8 mouse cellular contexts compared by ENCODE assay signal in genomic region chr17:24527315-24527714, GRCm38 (mm10). TPM values are rescaled to one million over a fixed set of nuclear protein-coding genes. Genes with fewer than 3 reads are reported as not detected.
DNase-seq lines count a peak whose midpoint lies in the region; ATAC-seq and TF ChIP-seq lines count a peak whose summit lies in the region.

No protein-coding gene starts in this region.

- DNase-seq in heart, adult 2 months, result no peak
- DNase-seq in heart, postnatal 4 days, result no peak
- peak; percentile 22 for DNase-seq in forebrain, embryonic 14.5 days (ENCODE audit: low spot score)
- DNase-seq in gastrocnemius, postnatal 14 days, result no peak
- DNase-seq in spleen, adult 12 weeks (ENCODE audit: low spot score), result no peak

- H3K4me1 ChIP-seq in heart, adult 2 months (ENCODE audit: control insufficient read depth, insufficient read depth, low read length), result peaks cover 16% of the 10 kb centered on the region
- no peaks in the 10 kb centered on the region for H3K4me1 ChIP-seq in ES-Bruce4 (ENCODE audit: control insufficient read depth, insufficient read depth, low read length)
- peaks cover 22% of the 10 kb centered on the region for H3K4me1 ChIP-seq in forebrain, embryonic 14.5 days (ENCODE audit: control insufficient read depth, insufficient read depth, low read length)
- H3K4me1 ChIP-seq in lung, embryonic 16.5 days (replicated peaks; ENCODE audit: control insufficient read depth, insufficient read depth, low read length), result peaks cover 33% of the 10 kb centered on the region

- H3K4me2 ChIP-seq in forebrain, embryonic 14.5 days (ENCODE audit: low read length), result peak overlapping the region; percentile 75
- peak overlapping the region; percentile 62 for H3K4me2 ChIP-seq in lung, embryonic 16.5 days (ENCODE audit: low read depth, low read length)

- TF ChIP-seq CTCF in heart, adult 2 months (IDR thresholded peaks at IDR 0.05), result no peak
- no peak for TF ChIP-seq CTCF in ES-Bruce4 (IDR thresholded peaks at IDR 0.05; ENCODE audit: low read depth, low read length)

- intact Hi-C loops in heart, adult 2 months (cut with DNase I), result loop anchor here (5.0 kb wide), 2 partner anchors 50 to 125 kb away; partner anchors contain the start of genes Mlst8 and Slc9a3r2
- intact Hi-C loops in gastrocnemius, postnatal 14 days (cut with DNase I; ENCODE audit: low total_unique reads), result loop anchor here (5.0 kb wide), 1 partner anchor 40 kb away; the partner anchor contains the start of gene Caskin1

- H3K36me3 ChIP-seq in heart, adult 2 months (ENCODE audit: control insufficient read depth, insufficient read depth, low read length), result no peaks in the 10 kb centered on the region; the same call in 1 of the 2 replicates
- peaks cover 27% of the 10 kb centered on the region for H3K36me3 ChIP-seq in ES-Bruce4 (ENCODE audit: control insufficient read depth, insufficient read depth, low read length, poor library complexity, severe bottlenecking)
- H3K36me3 ChIP-seq in forebrain, embryonic 14.5 days (ENCODE audit: control insufficient read depth, insufficient read depth, low read length), result peaks cover 17% of the 10 kb centered on the region
- peaks cover 10% of the 10 kb centered on the region for H3K36me3 ChIP-seq in lung, embryonic 16.5 days (ENCODE audit: control insufficient read depth, insufficient read depth, low read length)

- no peak for TF ChIP-seq EP300 in heart, adult 2 months (IDR thresholded peaks at IDR 0.05; ENCODE audit: insufficient read depth, low read depth, low read length)
- TF ChIP-seq EP300 in ES-Bruce4 (IDR thresholded peaks at IDR 0.05; ENCODE audit: insufficient read depth, low read depth, low read length), result no peak

- H3K4me3 ChIP-seq in heart, adult 2 months, result peak overlapping the region; percentile 87
- H3K4me3 ChIP-seq in ES-Bruce4 (ENCODE audit: low read depth, low read length), result peak overlapping the region; percentile 99
- H3K4me3 ChIP-seq in forebrain, embryonic 14.5 days (ENCODE audit: low read depth, low read length), result peak overlapping the region; percentile 82
- peak overlapping the region; percentile 65 for H3K4me3 ChIP-seq in lung, embryonic 16.5 days (ENCODE audit: low read length)

- H3K9ac ChIP-seq in heart, adult 2 months (ENCODE audit: low read depth, low read length), result peak overlapping the region; percentile 96
- peak overlapping the region; percentile 91 for H3K9ac ChIP-seq in ES-Bruce4 (ENCODE audit: low read depth, poor library complexity, severe bottlenecking)
- peak overlapping the region; percentile 89 for H3K9ac ChIP-seq in forebrain, embryonic 14.5 days (ENCODE audit: low read length)
- peak overlapping the region; percentile 77 for H3K9ac ChIP-seq in lung, embryonic 16.5 days (ENCODE audit: low read length)

- no peaks in the 10 kb centered on the region for H3K27me3 ChIP-seq in heart, adult 2 months (ENCODE audit: control insufficient read depth, insufficient read depth, low read length)
- H3K27me3 ChIP-seq in ES-Bruce4 (ENCODE audit: control insufficient read depth, insufficient read depth, low read length, poor library complexity, severe bottlenecking), result no peaks in the 10 kb centered on the region
- H3K27me3 ChIP-seq in forebrain, embryonic 14.5 days (replicated peaks; ENCODE audit: control insufficient read depth, insufficient read depth, low read length), result no peaks in the 10 kb centered on the region
- no peaks in the 10 kb centered on the region for H3K27me3 ChIP-seq in lung, embryonic 16.5 days (ENCODE audit: control insufficient read depth, insufficient read depth, low read depth, low read length)

- TF ChIP-seq POLR2A in heart, adult 2 months (IDR thresholded peaks at IDR 0.05; ENCODE audit: insufficient read depth, low read depth, low read length), result no peak
- TF ChIP-seq POLR2A in ES-Bruce4 (IDR thresholded peaks at IDR 0.05; ENCODE audit: insufficient read depth, low read length), result no peak

- no peak for ATAC-seq in forebrain, embryonic 14.5 days
- no peak for ATAC-seq in lung, embryonic 16.5 days (ENCODE audit: low read depth)
- ATAC-seq in cerebellum, adult (ENCODE audit: insufficient number of reproducible peaks, low FRiP score, low TSS enrichment), result no peak

- H3K27ac ChIP-seq in heart, adult 2 months, result peak overlapping the region; percentile 79
- H3K27ac ChIP-seq in ES-Bruce4 (ENCODE audit: insufficient read depth, low read length), result no peak overlapping the region
- peak overlapping the region; percentile 49; the same call in 1 of the 2 replicates for H3K27ac ChIP-seq in forebrain, embryonic 14.5 days (ENCODE audit: low read depth, low read length)
- H3K27ac ChIP-seq in lung, embryonic 16.5 days (ENCODE audit: low read length), result peak overlapping the region; percentile 68

- peaks cover 5% of the 10 kb centered on the region for H3K79me2 ChIP-seq in heart, adult 2 months (replicated peaks; ENCODE audit: control insufficient read depth, insufficient read depth, low read length)

- no peaks in the 10 kb centered on the region for H3K9me3 ChIP-seq in ES-Bruce4 (replicated peaks; ENCODE audit: control insufficient read depth, insufficient read depth, low read length, poor library complexity, severe bottlenecking)
- no peaks in the 10 kb centered on the region for H3K9me3 ChIP-seq in forebrain, embryonic 14.5 days (replicated peaks; ENCODE audit: control insufficient read depth, low read length)
- H3K9me3 ChIP-seq in lung, embryonic 16.5 days (ENCODE audit: control insufficient read depth, low read length), result no peaks in the 10 kb centered on the region

- under 1% methylated on average over 19 of the region's 19 CpGs for WGBS in heart, adult 2 months
- 0% methylated on average over 12 of the region's 19 CpGs for WGBS in forebrain, embryonic 14.5 days
- WGBS in lung, embryonic 16.5 days, result 0% methylated on average over 11 of the region's 19 CpGs

RNA-seq across cellular contexts. Expression of gene Traf7, which starts 0.4 kb away (rescaled TPM):
- 10 to 100 TPM; 41.9 to 46.5 TPM for total RNA-seq in heart, adult 2 months (2021)
- 93.4 and 109 TPM in 2 replicates for polyA plus RNA-seq in heart, adult 2 months (2012; rRNA removed)
- total RNA-seq in heart, postnatal 4 days (2021), result 100 to 1,000 TPM in 1 of 2 experiments, 10 to 100 TPM in 1; 97.6 to 106 TPM
- 145 and 168 TPM in 2 replicates for polyA plus RNA-seq in ES-Bruce4 (2011; ENCODE audit: insufficient read depth, insufficient read length, low read depth, missing spikeins)
- polyA plus RNA-seq in forebrain, embryonic 14.5 days (2014; fragmentation: Nextera tagmentation; extraction: Ambion mirVana), result 80.1 and 96.6 TPM in 2 replicates
- polyA plus RNA-seq in lung, embryonic 16.5 days (2015; fragmentation: Nextera tagmentation; extraction: Ambion mirVana), result 90.9 and 93.5 TPM in 2 replicates
- total RNA-seq in gastrocnemius, postnatal 14 days (2021), result 10 to 100 TPM; 31.9 to 33.4 TPM

RNA-seq across cellular contexts. Expression of gene Rab26, which starts 6.7 kb away (rescaled TPM):
- total RNA-seq in heart, adult 2 months (2021), result under 1 TPM in 1 of 2 experiments, not detected in 1; 0.39 TPM
- 0.10 and 0.12 TPM in 2 replicates for polyA plus RNA-seq in heart, adult 2 months (2012; rRNA removed)
- under 1 TPM; 0.27 to 0.38 TPM for total RNA-seq in heart, postnatal 4 days (2021)
- 1.2 and 1.5 TPM in 2 replicates for polyA plus RNA-seq in ES-Bruce4 (2011; ENCODE audit: insufficient read depth, insufficient read length, low read depth, missing spikeins)
- polyA plus RNA-seq in forebrain, embryonic 14.5 days (2014; fragmentation: Nextera tagmentation; extraction: Ambion mirVana), result 4.0 TPM in 2 replicates
- polyA plus RNA-seq in lung, embryonic 16.5 days (2015; fragmentation: Nextera tagmentation; extraction: Ambion mirVana), result 2.6 and 4.9 TPM in 2 replicates
- under 1 TPM; 0.21 to 0.27 TPM for total RNA-seq in gastrocnemius, postnatal 14 days (2021)

RNA-seq across cellular contexts. Expression of gene Pkd1, which starts 22.3 kb away (rescaled TPM):
- 10 to 100 TPM; 35.6 to 36.2 TPM for total RNA-seq in heart, adult 2 months (2021)
- polyA plus RNA-seq in heart, adult 2 months (2012; rRNA removed), result 48.5 and 59.9 TPM in 2 replicates
- 10 to 100 TPM; 50.1 to 52.6 TPM for total RNA-seq in heart, postnatal 4 days (2021)
- polyA plus RNA-seq in ES-Bruce4 (2011; ENCODE audit: insufficient read depth, insufficient read length, low read depth, missing spikeins), result 13.0 and 14.8 TPM in 2 replicates
- polyA plus RNA-seq in forebrain, embryonic 14.5 days (2014; fragmentation: Nextera tagmentation; extraction: Ambion mirVana), result 12.9 and 16.7 TPM in 2 replicates
- 21.6 and 23.6 TPM in 2 replicates for polyA plus RNA-seq in lung, embryonic 16.5 days (2015; fragmentation: Nextera tagmentation; extraction: Ambion mirVana)
- total RNA-seq in gastrocnemius, postnatal 14 days (2021), result 10 to 100 TPM; 32.0 to 36.1 TPM

RNA-seq across cellular contexts. Expression of gene Caskin1, which starts 38.9 kb away (rescaled TPM):
- under 1 TPM; 0.16 to 0.55 TPM for total RNA-seq in heart, adult 2 months (2021)
- polyA plus RNA-seq in heart, adult 2 months (2012; rRNA removed), result 0.23 and 0.45 TPM in 2 replicates
- under 1 TPM; 0.34 to 0.91 TPM for total RNA-seq in heart, postnatal 4 days (2021)
- polyA plus RNA-seq in ES-Bruce4 (2011; ENCODE audit: insufficient read depth, insufficient read length, low read depth, missing spikeins), result 1.7 and 3.3 TPM in 2 replicates
- polyA plus RNA-seq in forebrain, embryonic 14.5 days (2014; fragmentation: Nextera tagmentation; extraction: Ambion mirVana), result 9.1 and 14.6 TPM in 2 replicates
- polyA plus RNA-seq in lung, embryonic 16.5 days (2015; fragmentation: Nextera tagmentation; extraction: Ambion mirVana), result 0.59 and 0.96 TPM in 2 replicates
- under 1 TPM; 0.22 to 0.31 TPM for total RNA-seq in gastrocnemius, postnatal 14 days (2021)

RNA-seq across cellular contexts. Expression of gene Mlst8, which starts 48.4 kb away (rescaled TPM):
- 10 to 100 TPM in 1 of 2 experiments, 1 to 10 TPM in 1; 8.5 to 10.7 TPM for total RNA-seq in heart, adult 2 months (2021)
- 28.1 and 42.0 TPM in 2 replicates for polyA plus RNA-seq in heart, adult 2 months (2012; rRNA removed)
- 10 to 100 TPM; 14.9 to 16.3 TPM for total RNA-seq in heart, postnatal 4 days (2021)
- polyA plus RNA-seq in ES-Bruce4 (2011; ENCODE audit: insufficient read depth, insufficient read length, low read depth, missing spikeins), result 20.4 and 22.8 TPM in 2 replicates
- 31.8 and 37.2 TPM in 2 replicates for polyA plus RNA-seq in forebrain, embryonic 14.5 days (2014; fragmentation: Nextera tagmentation; extraction: Ambion mirVana)
- 28.1 and 29.8 TPM in 2 replicates for polyA plus RNA-seq in lung, embryonic 16.5 days (2015; fragmentation: Nextera tagmentation; extraction: Ambion mirVana)
- total RNA-seq in gastrocnemius, postnatal 14 days (2021), result 10 to 100 TPM; 10.7 to 11.6 TPM
